Mouse (Mus musculus) bone marrow macrophage, adult 2 months (primary cell): ENCODE results near the gene BC049715. TPM values are rescaled to one million over a fixed set of nuclear protein-coding genes. Genes with fewer than 3 reads are reported as not detected.
A peak's percentile ranks its signal among the peaks of the same experiment; 100 is the strongest.
"Not testable (repeated sequence)": the region's sequence is repeated elsewhere in the genome, so short reads cannot be mapped to it uniquely, and the experiment has no call there.

Experiments
- H3K27ac ChIP-seq: 2 replicates; pipeline ENCODE4 v1.5.1; 2012; ENCODE audit warnings: low read depth, low read length; ENCODE audit not compliant: insufficient read depth
- H3K4me1 ChIP-seq: 2 replicates; pipeline ENCODE4 v1.6.1; 2012; ENCODE audit warnings: low read length; ENCODE audit not compliant: control insufficient read depth, insufficient read depth
- H3K4me3 ChIP-seq: 2 replicates; pipeline ENCODE4 v1.5.1; 2012; ENCODE audit warnings: mild to moderate bottlenecking, low read length, moderate library complexity; ENCODE audit not compliant: insufficient read depth
- CTCF ChIP-seq: IDR thresholded peaks from 2 replicates; pipeline ENCODE4 v1.5.1; 2012; ENCODE audit warnings: low read depth, mild to moderate bottlenecking, low read length, moderate library complexity
- POLR2A ChIP-seq: IDR thresholded peaks from 2 replicates; pipeline ENCODE4 v1.6.1; 2012; ENCODE audit warnings: mild to moderate bottlenecking, low read depth, low read length, borderline replicate concordance
- polyA plus RNA-seq: library from polyadenylated mRNA; stranded (reverse); fragments of >200 nt; gene quantifications from 2 replicates; pipeline ENCODE4 v1.2.4, GENCODE M21; 2012; ENCODE audit not compliant: missing spikeins, insufficient read depth, insufficient read length

BC049715 gene
- 4.4 and 5.1 TPM in 2 replicates for polyA plus RNA-seq

DNA sequence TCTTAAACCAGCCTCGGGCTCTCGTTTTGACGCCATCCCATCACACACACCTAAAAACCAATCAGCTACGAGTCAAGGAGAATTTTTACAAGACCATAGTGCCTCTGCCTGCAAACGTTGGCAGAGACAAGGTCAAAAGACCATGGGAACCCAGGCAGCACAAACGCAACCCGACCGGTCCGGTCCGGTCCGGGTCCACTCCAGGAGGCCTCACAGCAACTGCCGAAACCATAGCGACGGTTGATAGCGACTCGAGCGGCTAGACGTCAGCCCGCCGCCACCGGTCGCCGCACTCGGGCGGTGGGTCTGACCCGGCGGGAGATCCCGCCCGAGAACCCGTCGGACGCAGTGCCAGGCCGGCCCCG lies at the start of gene BC049715:
TSS of gene BC049715 (plus strand) at position 111 of the 365 bp plus-strand sequence.
- Histone ChIP-seq H3K4me3 (peak within 1 kb of the TSS; percentile 84), H3K27ac (peak within 1 kb of the TSS; percentile 74), H3K4me1 (peaks cover 20% of the 10 kb centered on the region)
- TF ChIP-seq POLR2A (no peak), CTCF (no peak)

DNA sequence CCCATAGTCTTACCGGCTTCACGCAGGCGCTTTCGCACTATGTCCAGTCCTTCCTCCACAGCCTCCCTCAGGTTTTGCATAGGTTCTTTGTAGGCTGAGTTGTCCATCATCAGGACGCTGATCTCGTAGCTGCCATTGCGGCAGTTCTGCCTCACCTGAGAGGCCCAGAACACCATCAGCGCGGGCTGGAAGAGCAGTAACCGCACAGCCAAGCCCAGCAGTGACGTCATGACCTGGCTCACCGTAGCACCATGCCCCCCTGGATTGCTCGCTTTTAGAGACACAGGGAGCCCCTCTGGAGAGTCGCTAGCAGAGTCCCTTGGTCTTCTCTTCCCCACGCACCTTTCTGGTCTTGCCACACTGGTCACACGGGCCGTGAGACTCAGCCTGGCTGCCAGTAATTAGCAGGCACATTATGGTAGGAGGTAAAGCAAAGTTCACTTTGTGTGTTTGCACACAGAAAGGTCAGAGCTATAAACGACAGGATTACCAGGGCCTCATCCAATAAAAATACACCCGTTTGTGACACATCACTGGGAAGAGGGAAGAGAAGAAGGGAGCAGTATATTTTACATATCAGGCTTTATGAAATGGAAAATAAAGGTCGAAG lies 45.9 kb upstream of the BC049715 start, which contains the start of gene Gucy2c:
TSS of gene Gucy2c (minus strand) at position 389 of the 610 bp plus-strand sequence.
- no peak for TF ChIP-seq CTCF
- TF ChIP-seq POLR2A = no peak
- Histone ChIP-seq H3K4me3 (no peak within 1 kb of the TSS), H3K27ac (no peak within 1 kb of the TSS), H3K4me1 (no peaks in the 10 kb centered on the region)

- Histone ChIP-seq H3K4me3 (no peak overlapping the region), H3K27ac (no peak overlapping the region), H3K4me1 (no peaks in the 10 kb centered on the region)
- TF ChIP-seq CTCF (no peak), POLR2A (no peak)
Observed at GRCm38 (mm10) chr6:136782146-136782545, 45.3 kb upstream of the BC049715 start.

- TF ChIP-seq CTCF (no peak), POLR2A (no peak)
- H3K4me1 ChIP-seq = no peaks in the 10 kb centered on the region
Observed at GRCm38 (mm10) chr6:136782761-136783160, 44.7 kb upstream of the BC049715 start.

DNA sequence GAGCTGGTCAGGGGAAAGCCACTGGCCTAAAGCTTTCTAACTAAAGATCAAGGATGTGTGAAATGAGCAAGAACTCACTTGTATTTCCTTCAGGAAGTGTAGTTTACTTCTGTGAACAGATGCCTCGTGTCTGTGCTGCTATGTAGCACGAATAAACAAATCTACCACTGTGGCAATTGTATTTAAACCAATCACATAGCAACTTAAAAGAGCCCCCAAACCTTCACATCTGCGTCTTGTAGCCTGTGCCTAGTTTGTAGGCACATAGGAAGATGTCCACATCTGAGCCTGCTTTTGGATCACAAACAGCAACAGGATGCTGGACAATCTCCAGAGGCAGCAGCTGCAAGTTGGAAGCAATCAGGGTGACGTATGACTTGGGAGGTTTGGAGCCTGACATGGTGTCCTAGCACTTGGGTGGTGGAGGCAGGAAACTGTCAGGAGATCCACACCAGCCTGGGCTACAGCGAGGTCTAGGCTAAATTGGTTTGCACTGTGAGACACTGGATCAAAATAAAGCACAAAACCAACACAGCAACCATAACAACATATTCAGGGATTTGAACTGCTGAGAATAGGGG lies 37.9 kb upstream of the BC049715 start:
- TF ChIP-seq CTCF (no peak), POLR2A (no peak)
- Histone ChIP-seq H3K4me3 (no peak overlapping the region), H3K4me1 (peaks cover 6% of the 10 kb centered on the region; the same call in 1 of the 2 replicates), H3K27ac (no peak overlapping the region)

More at GRCm38 (mm10) chr6:136782761-136783160, 44.7 kb upstream of the BC049715 start:
- Histone ChIP-seq H3K4me3 (no peak overlapping the region), H3K27ac (no peak overlapping the region)

GRCm38 (mm10) chr6:136792884-136793758 lies 34.3 kb upstream of the BC049715 start:
- Histone ChIP-seq H3K4me3 (no peak overlapping the region), H3K27ac (no peak overlapping the region), H3K4me1 (peaks cover 6% of the 10 kb centered on the region; the same call in 1 of the 2 replicates)
- TF ChIP-seq CTCF = no peak
- no peak for TF ChIP-seq POLR2A

DNA sequence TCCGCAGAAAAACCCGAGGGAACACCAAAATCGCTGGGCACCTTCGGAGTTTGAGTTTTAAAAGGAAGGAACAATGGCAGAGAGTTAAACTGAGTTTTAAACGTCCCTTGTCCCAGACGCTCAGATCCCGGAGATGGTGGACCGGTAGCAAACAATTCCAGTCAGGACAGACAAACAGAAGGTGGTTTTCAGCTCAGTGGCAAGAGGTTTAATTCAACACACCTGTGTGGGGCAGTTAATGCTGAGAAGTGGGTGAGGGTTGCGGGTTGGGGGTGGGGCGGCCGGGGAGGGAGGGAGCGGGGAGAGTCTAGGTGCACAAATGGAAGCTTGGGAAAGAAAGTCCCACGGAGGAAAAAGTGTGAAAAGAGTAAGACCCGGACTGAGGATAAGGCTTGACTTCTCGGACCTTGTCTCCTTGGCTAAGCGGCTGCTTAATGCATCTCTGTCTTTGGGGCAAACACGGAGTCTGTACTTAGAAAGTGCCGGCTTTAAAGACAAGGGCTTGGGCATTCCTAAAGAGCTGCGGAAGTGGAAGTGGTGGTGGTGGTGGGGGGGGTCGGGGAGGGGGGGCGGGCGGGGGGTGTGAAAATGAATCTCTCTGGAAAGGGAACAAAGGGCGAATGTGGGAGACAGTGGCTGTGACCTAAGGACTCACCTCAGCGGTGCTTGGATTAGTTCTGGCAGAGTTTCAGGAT lies 33.4 kb upstream of the BC049715 start:
- TF ChIP-seq CTCF = no peak
- TF ChIP-seq POLR2A = no peak
- H3K4me3 ChIP-seq = peak overlapping the region; percentile 18; the same call in 1 of the 2 replicates

DNA sequence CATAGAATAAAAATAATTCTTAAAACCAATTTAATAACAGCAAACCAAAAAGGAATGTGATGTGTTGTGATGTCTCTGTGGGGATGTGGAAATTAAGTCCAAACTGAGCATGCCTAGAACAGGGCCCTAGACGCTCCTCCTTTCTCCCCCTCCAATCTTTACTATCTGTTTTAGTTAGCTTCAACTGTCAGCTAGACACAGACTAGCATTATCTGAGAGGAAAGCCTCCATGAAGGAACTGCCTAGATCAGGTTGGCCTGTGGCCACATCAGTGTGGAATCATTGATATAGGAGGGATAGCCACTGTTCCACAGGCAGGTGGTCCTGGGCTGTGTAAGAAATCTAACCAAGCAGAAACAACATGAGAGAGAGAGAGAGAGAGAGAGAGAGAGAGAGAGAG lies 32.3 kb upstream of the BC049715 start:
- TF ChIP-seq POLR2A (no peak), CTCF (no peak)
- no peak overlapping the region for H3K27ac ChIP-seq
- H3K4me3 ChIP-seq = no peak overlapping the region
- H3K4me1 ChIP-seq = peaks cover 6% of the 10 kb centered on the region; the same call in 1 of the 2 replicates

More for the DNA sequence above, 33.4 kb upstream of the BC049715 start:
- Histone ChIP-seq H3K27ac (no peak overlapping the region), H3K4me1 (peaks cover 6% of the 10 kb centered on the region; the same call in 1 of the 2 replicates)

DNA sequence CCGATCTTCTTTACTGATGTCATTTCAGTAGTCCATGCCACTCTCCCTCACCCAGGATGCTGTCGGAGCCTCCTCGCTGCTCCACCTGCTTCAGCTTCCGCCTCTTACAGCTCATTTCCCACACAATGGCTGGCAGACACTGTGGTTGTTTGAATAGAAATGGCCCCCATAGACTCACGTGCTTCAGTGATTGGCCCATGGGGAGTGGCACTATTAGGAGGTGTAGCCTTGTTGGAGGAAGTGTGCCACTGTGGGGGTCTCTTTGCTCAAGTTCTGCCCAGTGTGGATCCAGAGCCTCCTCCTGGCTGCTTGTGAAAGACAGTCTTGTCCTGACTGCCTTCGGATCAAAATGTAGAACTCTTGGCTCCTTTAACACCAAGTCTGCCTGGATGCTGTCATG lies 31.6 kb upstream of the BC049715 start:
- peaks cover 6% of the 10 kb centered on the region; the same call in 1 of the 2 replicates for H3K4me1 ChIP-seq

GRCm38 (mm10) chr6:136797874-136798693 lies 29.3 kb upstream of the BC049715 start:
- not testable (repeated sequence) for H3K4me3 ChIP-seq, H3K27ac ChIP-seq, H3K4me1 ChIP-seq

More for the DNA sequence above, 31.6 kb upstream of the BC049715 start:
- H3K4me3 ChIP-seq = no peak overlapping the region
- no peak overlapping the region for H3K27ac ChIP-seq
- TF ChIP-seq POLR2A = no peak
